Mouse (Mus musculus) B cell, adult 67 days (primary cell): ENCODE measurements around the gene Alg12. TPM values are rescaled to one million over a fixed set of nuclear protein-coding genes. Genes with fewer than 3 reads are reported as not detected.

Experiments used
- total RNA-seq, 2 experiments: library from RNA; stranded (reverse); gene quantifications; 4 replicates each; pipeline ENCODE4 v1.2.4; 2023

Gene Alg12
- 10 to 100 TPM; 20.1 to 30.7 TPM for total RNA-seq

DNA sequence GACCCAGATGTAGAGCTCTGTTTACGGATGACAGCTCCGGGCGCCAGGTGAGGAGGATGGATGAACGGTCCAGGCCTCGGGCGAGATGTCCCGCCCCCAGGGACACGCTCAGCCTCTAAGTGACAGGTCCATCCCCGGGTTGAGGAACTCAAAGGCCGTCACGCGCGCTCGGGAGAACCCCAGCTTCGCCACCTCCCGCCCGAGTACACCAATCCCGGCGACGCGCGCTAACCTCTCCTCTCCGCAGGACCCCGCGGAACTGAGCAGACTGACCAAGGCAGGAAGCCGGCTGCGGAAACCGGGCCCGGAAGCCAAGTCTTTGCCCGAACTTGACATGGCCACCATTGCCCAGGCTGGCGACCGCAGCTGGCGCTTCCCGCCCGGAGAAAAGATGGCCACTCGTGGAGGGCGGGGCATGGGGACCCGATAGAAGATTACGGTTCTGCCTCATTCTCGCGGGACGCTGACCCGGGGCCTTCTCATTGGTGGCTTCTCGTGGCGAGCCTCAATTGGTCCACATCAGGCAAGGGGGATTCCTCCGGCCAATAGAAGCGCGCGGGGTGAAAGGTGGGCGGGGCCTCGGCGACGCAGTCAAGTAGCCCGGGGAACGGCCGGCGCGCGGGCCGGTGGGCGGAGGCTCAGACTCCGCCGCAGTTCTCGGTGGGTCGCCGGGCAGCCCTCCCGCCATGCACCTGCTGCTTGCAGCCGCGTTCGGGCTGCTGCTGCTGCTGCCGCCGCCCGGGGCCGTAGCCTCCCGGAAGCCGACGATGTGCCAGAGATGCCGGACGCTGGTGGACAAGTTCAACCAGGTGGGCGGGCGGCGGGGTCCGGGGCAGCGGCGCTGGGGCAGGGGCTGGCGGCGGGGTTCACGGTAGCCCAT is at the start of gene Alg12, which contains the start of gene Creld2:
TSS of gene Alg12 (minus strand) at position 293 of the 880 bp plus-strand sequence.
TSS of gene Creld2 (plus strand) at position 621 of the 880 bp plus-strand sequence.

DNA sequence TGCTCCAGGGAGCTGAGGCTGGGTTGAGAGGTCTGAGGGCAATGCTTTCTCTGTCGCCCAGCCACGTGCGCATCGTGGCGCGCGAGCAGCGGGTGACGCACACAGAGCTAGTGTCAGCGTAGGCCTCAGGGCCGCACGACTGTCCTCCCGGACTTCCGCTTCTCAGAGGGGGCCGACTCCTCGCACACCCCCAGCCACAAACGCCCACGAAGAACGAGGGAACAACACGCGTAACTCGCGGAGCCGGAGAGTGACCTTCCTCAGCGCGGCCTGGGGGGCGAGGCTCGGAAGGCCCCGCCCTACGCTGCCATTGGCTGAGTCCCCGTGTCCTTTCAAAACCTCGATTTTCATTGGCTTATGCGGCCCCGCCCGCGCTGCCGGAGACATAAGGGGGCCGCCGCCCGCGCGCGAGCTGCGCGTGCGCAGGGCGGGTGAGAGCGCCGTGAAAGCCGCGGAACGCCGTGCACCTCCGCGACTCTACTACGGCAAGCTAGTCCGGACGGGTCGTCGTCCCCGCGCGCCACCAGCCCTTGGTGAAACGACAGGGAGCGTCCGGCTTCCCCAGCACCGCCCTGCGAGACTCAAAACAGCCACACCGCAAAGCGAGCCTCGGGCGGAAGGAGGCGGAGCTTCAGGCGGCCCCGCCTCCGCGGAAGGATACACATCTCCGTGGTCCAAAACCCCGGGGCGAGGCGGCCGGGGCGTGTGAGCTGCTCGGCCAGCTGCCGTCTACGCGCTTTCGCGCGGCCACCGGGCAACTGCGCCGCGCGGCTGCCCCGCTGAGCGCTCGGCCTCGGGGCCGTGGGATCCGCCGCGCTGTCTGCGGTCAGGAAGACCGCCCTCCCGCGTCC is 42.9 kb upstream of the Alg12 start, which contains the start of gene Pim3:
TSS of gene Pim3 (plus strand) at position 415 of the 851 bp plus-strand sequence.

Other genes with a start within 250 kb of the Alg12 start
- not detected for gene Zdhhc25, start 219.0 kb downstream of the Alg12 start, total RNA-seq
- 100 to 1,000 TPM; 123 TPM for gene Brd1, start 85.1 kb downstream of the Alg12 start, total RNA-seq
- gene Zbed4, start 67.7 kb downstream of the Alg12 start, total RNA-seq = 10 to 100 TPM; 35.5 to 36.1 TPM
- 10 to 100 TPM; 38.2 to 40.5 TPM for gene Creld2, start 328 bp upstream of the Alg12 start, total RNA-seq
- 10 to 100 TPM; 73.9 to 94.1 TPM for gene Pim3, start 42.9 kb upstream of the Alg12 start, total RNA-seq
- gene Ttll8, start 135.1 kb upstream of the Alg12 start, total RNA-seq = not detected
- gene Mlc1, start 159.7 kb upstream of the Alg12 start, total RNA-seq = not detected
- not detected for gene Mov10l1, start 163.6 kb upstream of the Alg12 start, total RNA-seq
- gene Panx2, start 240.4 kb upstream of the Alg12 start, total RNA-seq = not detected